Mouse (Mus musculus) lung, adult 2 months (tissue): ENCODE measurements around the gene Cuta. TPM values are rescaled to one million over a fixed set of nuclear protein-coding genes. Genes with fewer than 3 reads are reported as not detected.
"Not testable (repeated sequence)": the region's sequence is repeated elsewhere in the genome, so short reads cannot be mapped to it uniquely, and the experiment has no call there.

Experiments
- DNase-seq: peaks from one replicate; pipeline ENCODE4 v3.0.0; 2022
- H3K4me1 ChIP-seq: fragments of 200-500 bp; 2 replicates; pipeline ENCODE4 v1.6.1; 2011; ENCODE audit warnings: low read length; ENCODE audit not compliant: control insufficient read depth, insufficient read depth
- H3K4me3 ChIP-seq: fragments of 200-500 bp; replicated peaks from 2 replicates; pipeline ENCODE3; 2011; ENCODE audit warnings: low read depth, mild to moderate bottlenecking, control low read depth, low read length; ENCODE audit errors: extremely low read depth
- CTCF ChIP-seq: fragments of 200-500 bp; IDR thresholded peaks from 2 replicates; pipeline ENCODE4 v1.5.1; 2011; ENCODE audit warnings: mild to moderate bottlenecking, low read length, control low read depth; ENCODE audit not compliant: insufficient read depth
- POLR2A ChIP-seq: fragments of 200-500 bp; IDR thresholded peaks from 2 replicates; pipeline ENCODE4 v1.6.1; 2011; ENCODE audit warnings: low read depth, mild to moderate bottlenecking, control low read depth, low read length, borderline replicate concordance; ENCODE audit errors: extremely low read depth
- WGBS: fragments of 180-500 bp; shearing (Covaris S2); methylation state at CpG from one replicate; pipeline ENCODE4 v1.1.7; 2018; 5-methylcytosine and 5-hydroxymethylcytosine counted together
- polyA plus RNA-seq: library from polyadenylated mRNA; depleted of rRNA; stranded (reverse); fragments of >200 nt; gene quantifications from 2 replicates; pipeline ENCODE4 v1.2.3, GENCODE M21; 2012; rRNA removed

Gene Cuta
- polyA plus RNA-seq, result 129 and 145 TPM in 2 replicates

DNA sequence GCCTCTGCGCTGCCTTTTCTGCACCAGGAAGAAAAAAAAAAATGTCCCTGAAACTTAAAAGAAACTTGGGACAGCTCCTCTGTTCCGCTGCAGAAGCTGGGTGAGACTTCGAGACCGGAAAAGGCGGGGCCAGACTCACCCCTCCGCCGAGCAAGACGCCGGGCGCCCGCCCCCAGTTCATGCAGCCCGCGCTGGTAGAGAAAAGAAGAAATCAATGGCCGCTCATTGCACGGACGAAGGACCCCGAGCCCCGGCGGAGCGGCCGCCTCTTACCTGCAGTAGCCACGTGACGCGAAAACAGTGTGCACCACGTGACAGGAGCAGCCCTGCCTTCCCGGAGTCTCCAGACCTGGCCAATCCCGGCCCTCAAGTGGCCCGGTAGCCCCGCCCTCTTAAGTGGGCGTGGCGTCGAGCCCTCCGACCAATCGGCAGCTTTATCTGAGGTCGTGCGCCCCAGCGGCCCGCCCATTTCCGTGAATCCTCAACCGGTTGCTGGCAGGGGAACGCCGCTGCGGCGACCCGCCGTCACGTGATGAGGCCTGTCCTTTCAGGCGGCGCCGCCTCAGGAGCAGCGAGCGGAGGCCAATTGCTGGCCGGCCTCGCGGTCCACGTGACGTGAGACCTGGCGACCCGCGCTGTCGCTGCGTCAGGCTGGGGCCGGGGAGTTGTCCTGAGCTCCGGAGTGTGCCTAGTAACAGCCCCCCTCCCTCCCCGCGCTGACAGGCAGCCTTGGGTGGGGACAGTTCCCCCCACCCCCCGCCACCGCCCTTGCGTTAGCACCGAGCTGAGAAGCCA, at the start of gene Cuta:
Gene Cuta (minus strand): TSS at position 392 of the 795 bp plus-strand sequence.
- Histone ChIP-seq H3K4me1 (peaks cover 5% of the 10 kb centered on the region; the same call in 1 of the 2 replicates), H3K4me3 (peak within 1 kb of the TSS; percentile 80)
- no peak for TF ChIP-seq CTCF
- peak; percentile 99 for TF ChIP-seq POLR2A
- peak; percentile 99 for DNase-seq
- under 1% methylated on average over 70 of the region's 70 CpGs for WGBS

DNA sequence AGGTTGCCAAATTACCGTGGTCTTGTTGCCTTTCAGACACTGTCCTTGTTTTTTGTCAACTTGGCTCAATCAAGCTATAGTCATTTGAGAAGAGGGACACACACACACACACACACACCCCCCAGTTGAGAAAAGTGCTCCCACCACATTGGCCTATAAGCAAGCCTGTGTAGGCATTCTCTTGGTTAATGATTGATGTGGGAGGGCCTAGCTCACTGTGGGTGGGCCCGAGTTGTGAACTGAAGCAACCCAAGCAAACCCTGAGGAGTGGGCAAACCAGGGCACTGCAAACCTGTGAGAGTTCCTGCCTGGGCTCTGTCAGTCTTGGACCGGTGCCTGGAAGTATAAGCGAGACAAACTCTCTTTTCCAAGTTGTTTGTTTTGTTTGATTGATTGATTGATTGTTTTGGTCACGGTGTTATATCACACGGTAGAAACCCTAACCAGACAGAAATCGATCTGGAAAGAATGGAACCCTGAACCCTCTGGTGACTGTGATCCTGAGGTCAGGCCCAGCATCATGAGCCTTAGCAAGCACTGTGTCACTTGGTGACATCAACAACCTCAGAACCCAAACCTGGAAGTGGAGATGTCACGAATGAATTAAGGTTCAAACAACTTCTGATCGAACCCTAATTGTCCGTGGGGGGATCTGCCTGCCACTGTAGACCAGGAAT, 46.3 kb upstream of the Cuta start:
- no peaks in the 10 kb centered on the region for H3K4me1 ChIP-seq
- DNase-seq, result no peak
- WGBS, result 62% methylated on average over 10 of the region's 10 CpGs
- H3K4me3 ChIP-seq, result no peak overlapping the region
- TF ChIP-seq CTCF (no peak), POLR2A (no peak)

DNA sequence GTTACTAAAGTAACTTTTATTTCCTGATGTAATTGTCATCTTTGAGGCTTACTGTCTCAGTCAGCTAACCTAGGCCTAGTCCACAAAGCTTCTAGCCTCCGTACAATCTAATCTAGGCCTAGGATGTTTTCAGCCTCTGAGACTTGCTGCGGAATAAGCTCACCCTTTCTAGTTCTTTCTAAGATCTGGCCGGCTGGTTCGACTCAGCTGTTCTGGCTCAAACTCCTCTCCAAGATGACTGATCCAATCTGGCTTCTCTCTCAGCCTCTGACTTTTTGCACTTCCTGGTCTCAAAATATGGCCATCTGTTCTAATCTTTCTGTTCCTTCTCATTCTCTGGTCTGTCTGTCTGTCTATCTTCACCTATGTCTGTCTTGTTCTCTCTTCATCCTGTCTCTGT, 44.0 kb upstream of the Cuta start:
- Histone ChIP-seq H3K4me1 (no peaks in the 10 kb centered on the region; the same call in 1 of the 2 replicates), H3K4me3 (no peak overlapping the region)
- no peak for TF ChIP-seq POLR2A
- no peak for TF ChIP-seq CTCF
- no peak for DNase-seq
- 81% methylated on average over 4 of the region's 4 CpGs for WGBS

DNA sequence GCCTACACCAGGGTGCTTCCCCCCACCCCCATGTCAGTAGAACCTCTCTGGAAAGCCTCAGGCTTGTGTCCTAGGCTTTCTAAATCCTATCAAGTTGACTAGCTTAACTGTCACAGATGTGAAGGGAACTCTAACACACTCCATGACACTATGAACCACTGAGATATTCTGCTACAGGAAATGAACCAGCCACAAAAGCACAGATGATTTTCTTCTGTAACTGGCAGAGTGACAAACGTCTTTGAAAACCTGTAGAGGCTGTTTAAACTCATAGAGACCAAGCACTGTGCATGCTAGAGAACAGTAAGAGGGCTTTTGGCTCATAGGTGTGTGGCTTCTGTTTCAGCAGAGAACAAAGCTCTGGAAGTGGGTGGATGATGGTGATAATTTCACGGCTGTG, 41.7 kb upstream of the Cuta start:
- Histone ChIP-seq H3K4me3 (no peak overlapping the region), H3K4me1 (no peaks in the 10 kb centered on the region; the same call in 1 of the 2 replicates)
- no peak for DNase-seq
- WGBS, result 44% methylated on average over 2 of the region's 2 CpGs
- no peak for TF ChIP-seq CTCF

DNA sequence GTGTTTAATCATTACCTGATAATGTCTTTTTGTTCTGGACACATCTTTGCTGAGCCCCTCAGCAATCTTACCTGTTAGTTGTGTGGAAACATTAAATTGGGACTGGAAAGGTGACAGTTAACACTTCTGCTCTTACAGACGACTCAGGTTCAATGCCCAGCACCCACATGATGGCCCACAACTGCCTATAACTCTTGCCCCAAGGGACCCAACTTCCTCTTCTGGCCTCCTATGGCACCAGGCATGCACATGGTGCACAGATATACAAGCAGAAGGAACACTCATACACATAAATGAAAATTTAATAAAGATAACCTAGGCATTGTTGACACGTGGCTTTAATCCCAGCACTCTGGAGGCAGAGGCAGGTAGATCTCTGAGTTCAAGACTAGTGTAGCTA, 40.1 kb upstream of the Cuta start:
- no peak for DNase-seq
- 66% methylated on average over 2 of the region's 2 CpGs for WGBS
- TF ChIP-seq CTCF (no peak), POLR2A (no peak)
- Histone ChIP-seq H3K4me3 (no peak overlapping the region), H3K4me1 (no peaks in the 10 kb centered on the region; the same call in 1 of the 2 replicates)

DNA sequence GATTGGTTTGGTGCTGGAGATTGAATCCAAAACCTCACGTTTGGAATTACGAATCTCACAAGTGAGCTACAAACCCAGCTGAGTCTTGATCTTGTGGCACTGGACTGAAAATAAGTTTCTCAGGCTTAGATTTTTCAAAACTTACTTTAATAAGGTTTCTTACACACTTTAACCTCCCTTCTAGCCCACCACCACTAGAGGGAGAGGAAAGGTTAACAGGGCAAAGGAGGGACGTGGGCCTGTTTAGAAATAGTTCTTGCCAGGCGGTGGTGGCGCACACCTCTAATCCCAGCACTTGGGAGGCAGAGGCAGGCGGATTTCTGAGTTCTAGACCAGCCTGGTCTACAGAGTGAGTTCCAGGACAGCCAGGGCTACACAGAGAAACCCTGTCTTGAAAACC, 38.0 kb upstream of the Cuta start:
- not testable (repeated sequence) for DNase-seq, H3K4me3 ChIP-seq, H3K4me1 ChIP-seq
- WGBS, result 84% methylated on average over 6 of the region's 6 CpGs

DNA sequence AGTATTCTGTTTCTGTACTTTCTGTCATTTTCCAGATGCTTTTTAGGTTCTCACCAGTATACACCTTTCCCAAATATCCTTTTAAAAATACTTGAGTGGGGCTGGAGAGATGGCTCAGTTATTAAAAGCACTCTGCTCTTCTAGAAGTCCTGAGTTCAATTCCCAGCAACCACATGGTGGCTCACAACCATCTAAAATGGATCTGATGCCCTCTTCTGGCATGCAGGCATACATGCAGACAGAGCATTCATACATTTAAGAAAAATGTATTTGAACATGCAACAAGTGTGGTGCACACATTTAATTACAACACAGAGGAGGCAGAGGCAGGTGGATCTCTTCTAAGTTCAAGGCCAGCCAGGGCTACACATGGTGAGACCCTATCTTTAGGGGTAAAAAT, 36.0 kb upstream of the Cuta start:
- Histone ChIP-seq H3K4me3 (no peak overlapping the region), H3K4me1 (peaks cover 3% of the 10 kb centered on the region)
- TF ChIP-seq POLR2A (no peak), CTCF (no peak)
- DNase-seq, result no peak

DNA sequence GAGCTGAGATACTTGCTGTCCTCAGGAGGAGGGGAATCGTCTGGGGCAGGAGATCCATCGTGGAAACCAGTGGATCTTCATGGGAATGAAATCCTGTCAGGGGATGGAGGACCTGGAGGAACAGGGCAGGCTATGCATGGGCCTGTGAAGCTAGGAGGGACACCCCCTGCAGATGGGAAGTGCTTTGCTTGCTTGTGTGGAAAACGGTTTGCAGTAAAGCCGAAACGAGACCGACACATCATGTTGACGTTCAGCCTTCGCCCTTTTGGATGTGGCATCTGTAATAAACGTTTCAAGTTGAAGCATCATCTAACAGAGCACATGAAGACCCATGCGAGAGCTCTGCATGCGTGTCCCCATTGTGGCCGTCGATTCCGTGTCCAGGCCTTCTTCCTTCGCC, 35.2 kb upstream of the Cuta start:
- DNase-seq, result no peak
- 90% methylated on average over 15 of the region's 15 CpGs for WGBS
- Histone ChIP-seq H3K4me3 (no peak overlapping the region), H3K4me1 (peaks cover 3% of the 10 kb centered on the region)
- TF ChIP-seq CTCF, result no peak

DNA sequence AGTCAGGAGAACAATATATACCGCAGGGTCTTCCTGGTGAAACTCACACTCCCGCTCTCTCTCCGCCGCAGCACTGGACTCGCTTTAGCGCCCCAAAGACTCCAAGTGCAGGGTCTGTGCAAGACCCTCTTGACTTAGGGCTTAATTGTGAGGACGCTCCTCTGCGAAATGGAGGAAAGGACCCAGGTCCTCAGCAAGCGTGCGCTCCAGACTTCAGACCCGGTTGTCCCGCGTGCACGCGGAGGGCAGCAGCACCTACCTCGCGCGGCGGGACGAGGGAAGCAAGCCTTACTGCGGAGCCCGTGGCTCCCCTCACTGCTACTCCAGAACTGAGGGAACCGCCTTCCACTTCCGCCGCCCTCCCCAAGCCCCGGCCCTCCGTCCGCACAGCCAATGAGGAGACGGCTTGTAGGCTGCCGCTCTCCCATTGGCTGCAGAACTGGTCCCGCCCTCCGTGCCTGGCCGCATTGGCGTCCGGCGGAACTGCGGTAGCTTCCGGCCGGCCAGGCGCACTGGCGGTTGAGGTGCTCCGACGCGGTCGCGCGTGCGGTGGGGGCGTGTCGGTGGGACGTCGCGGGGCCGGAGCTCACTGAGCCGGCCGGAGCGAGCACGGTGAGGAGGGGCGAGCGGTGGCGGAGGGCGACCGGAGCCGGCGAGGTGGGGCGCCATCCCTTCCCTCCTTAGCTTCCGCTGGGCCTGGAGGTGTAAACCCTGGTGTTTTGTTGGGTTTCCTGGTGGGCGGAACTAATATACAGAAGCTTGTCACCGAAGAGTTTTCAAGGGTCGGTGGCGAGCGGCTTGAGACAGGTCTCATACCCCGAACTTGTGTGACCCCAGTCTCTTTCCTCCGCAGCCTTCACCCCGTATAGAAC, 33.6 kb upstream of the Cuta start, which contains the start of gene Zbtb9:
Gene Zbtb9 (plus strand): TSS at position 465 of the 872 bp plus-strand sequence.
- peak within 1 kb of the TSS; percentile 99 for H3K4me3 ChIP-seq
- DNase-seq, result peak; percentile 95
- H3K4me1 ChIP-seq, result peaks cover 3% of the 10 kb centered on the region
- TF ChIP-seq CTCF, result no peak
- peak; percentile 98 for TF ChIP-seq POLR2A
- under 1% methylated on average over 75 of the region's 75 CpGs for WGBS
